Mouse (Mus musculus): Measurements from ENCODE around the gene Lrrc57. TPM values are rescaled to one million over a fixed set of nuclear protein-coding genes. Genes with fewer than 3 reads are reported as not detected.

Gene Lrrc57
- total and polyA plus RNA-seq, 3 experiments = 11.1 to 17.5 TPM; not detected in 1

DNA sequence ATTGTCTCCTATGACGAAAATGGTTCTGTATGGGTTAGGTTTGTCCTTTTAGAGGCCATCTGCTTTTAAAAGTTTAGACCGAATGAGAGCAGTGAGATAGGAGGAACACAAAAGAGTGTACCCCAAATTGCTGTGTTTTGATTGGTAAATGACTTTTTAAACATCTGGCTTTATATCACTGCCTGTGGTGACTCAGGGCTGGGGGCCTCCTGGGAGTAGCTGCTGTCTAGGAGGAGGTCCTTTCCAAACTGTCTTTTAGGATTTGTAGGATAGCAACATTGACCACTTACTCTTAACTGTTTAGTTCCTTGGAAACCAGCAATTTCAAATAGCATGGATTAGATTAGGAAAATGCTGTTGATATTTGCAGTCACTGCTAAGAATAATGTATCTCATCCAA is 20.9 kb upstream of the Lrrc57 start:
- no peaks in the 10 kb centered on the region for H3K9me3 ChIP-seq (replicated peaks; ENCODE audit: insufficient read depth, low read length)
- no peak for TF ChIP-seq NRF1 (IDR thresholded peaks at IDR 0.05; ENCODE audit: insufficient read depth, low read depth, low read length, poor library complexity, severe bottlenecking)
- no peak for TF ChIP-seq JUND (IDR thresholded peaks at IDR 0.05; ENCODE audit: low read depth, low read length)
- no peak for TF ChIP-seq CTCF (IDR thresholded peaks at IDR 0.05 in 2 of 3, conservative IDR thresholded peaks at IDR 0.05 in 1 of 3; ENCODE audit: control insufficient read depth in 1 of 3, insufficient read depth in 1 of 3, low read depth in 2 of 3, low read length in 3 of 3, poor library complexity in 1 of 3, severe bottlenecking in 1 of 3)
- TF ChIP-seq ZKSCAN1 (IDR thresholded peaks at IDR 0.05; ENCODE audit: low read depth, low read length) = no peak
- no peak for TF ChIP-seq NELFE (IDR thresholded peaks at IDR 0.05; ENCODE audit: low read depth, low read length)
- TF ChIP-seq USF2 (IDR thresholded peaks at IDR 0.05; ENCODE audit: borderline replicate concordance in 1 of 2, insufficient read depth in 1 of 2, low read depth in 1 of 2, low read length in 2 of 2) = no peak
- TF ChIP-seq SIN3A (IDR thresholded peaks at IDR 0.05; ENCODE audit: low read length) = no peak
- no peak for TF ChIP-seq MYC (IDR thresholded peaks at IDR 0.05; ENCODE audit: low read depth, low read length)
- TF ChIP-seq POLR2AphosphoS2 (IDR thresholded peaks at IDR 0.05; ENCODE audit: low read length) = no peak
- no peak for TF ChIP-seq UBTF (IDR thresholded peaks at IDR 0.05; ENCODE audit: borderline replicate concordance, insufficient read depth, low read depth, low read length)
- TF ChIP-seq MEF2A (IDR thresholded peaks at IDR 0.05; ENCODE audit: extremely low read depth, insufficient replicate concordance, low read depth, low read length, poor library complexity, severe bottlenecking) = no peak
- no peak for TF ChIP-seq POLR2AphosphoS5 (IDR thresholded peaks at IDR 0.05; ENCODE audit: borderline replicate concordance, low read depth, low read length)
- no peak for TF ChIP-seq RCOR1 (IDR thresholded peaks at IDR 0.05; ENCODE audit: low read depth, low read length)
- no peak for TF ChIP-seq E2F4 (IDR thresholded peaks at IDR 0.05; ENCODE audit: borderline replicate concordance, low read depth, low read length)
- TF ChIP-seq EP300 (IDR thresholded peaks at IDR 0.05; ENCODE audit: low read depth in 1 of 2, low read length in 2 of 2) = no peak
- no peak for TF ChIP-seq MAZ (IDR thresholded peaks at IDR 0.05; ENCODE audit: low read depth, low read length)
- TF ChIP-seq TAL1 (IDR thresholded peaks at IDR 0.05; ENCODE audit: low read length) = no peak
- TF ChIP-seq ZNF384 (IDR thresholded peaks at IDR 0.05; ENCODE audit: low read depth, low read length) = no peak
- H3K79me2 ChIP-seq (ENCODE audit: control insufficient read depth, insufficient read depth, low read length, poor library complexity) = no peaks in the 10 kb centered on the region
- H3K4me1 ChIP-seq (ENCODE audit: control insufficient read depth in 1 of 2, insufficient read depth in 2 of 2, low read length in 2 of 2) = peaks cover 0 to 30% of the 10 kb centered on the region in 2 experiments
- no peak overlapping the region for H3K4me3 ChIP-seq (ENCODE audit: control insufficient read depth in 1 of 2, insufficient read depth in 1 of 2, low read depth in 2 of 2, low read length in 2 of 2)
- H3K27me3 ChIP-seq (ENCODE audit: control insufficient read depth in 1 of 2, insufficient read depth in 2 of 2, low read length in 2 of 2) = no peaks in the 10 kb centered on the region
- no peak overlapping the region for H3K27ac ChIP-seq (ENCODE audit: control insufficient read depth, low read depth, low read length)
- peaks cover 0 to 28% of the 10 kb centered on the region in 2 experiments; a peak in 2 of 4 replicates for H3K36me3 ChIP-seq (ENCODE audit: control insufficient read depth in 1 of 2, insufficient read depth in 2 of 2, low read length in 2 of 2)
- no peak overlapping the region for H3K9ac ChIP-seq (ENCODE audit: control insufficient read depth, low read depth, low read length, poor library complexity, severe bottlenecking)
- DNase-seq (ENCODE audit: low read depth, low spot score) = no peak

Data from MEL (cell line).